Mouse (Mus musculus) midbrain, embryonic 14.5 days (tissue): Measurements from ENCODE around the gene Smad9. TPM values are rescaled to one million over a fixed set of nuclear protein-coding genes. Genes with fewer than 3 reads are reported as not detected.

Experiments used
- ATAC-seq: fragments of 200-750 bp; cut with Nextera tagmentation; 2 replicates; pipeline ENCODE4 v1.8.0; 2017; ENCODE audit warnings: moderate number of reproducible peaks, moderate library complexity; ENCODE audit not compliant: low FRiP score, low TSS enrichment
- DNase-seq: peaks from one replicate; pipeline ENCODE4 v3.0.0-alpha.2; 2015
- H3K27ac ChIP-seq: fragments of 300-500 bp; sonication (generic); replicated peaks from 2 replicates; pipeline ENCODE4 v1.5.1; 2014; ENCODE audit warnings: mild to moderate bottlenecking, low read depth, low read length, moderate library complexity
- H3K27me3 ChIP-seq: fragments of 300-500 bp; sonication (generic); 2 replicates; pipeline ENCODE4 v1.6.1; 2014; ENCODE audit warnings: low read length, control low read depth, mixed read lengths; ENCODE audit not compliant: control insufficient read depth, insufficient read depth
- H3K36me3 ChIP-seq: fragments of 300-500 bp; sonication (generic); 2 replicates; pipeline ENCODE4 v1.6.1; 2014; ENCODE audit warnings: low read length, control low read depth; ENCODE audit not compliant: control insufficient read depth, insufficient read depth
- H3K4me1 ChIP-seq: fragments of 300-500 bp; sonication (generic); 2 replicates; pipeline ENCODE4 v1.6.1; 2014; ENCODE audit warnings: mild to moderate bottlenecking, antibody characterized with exemption, low read length, control low read depth; ENCODE audit not compliant: control insufficient read depth, insufficient read depth
- H3K4me2 ChIP-seq: fragments of 300-500 bp; sonication (generic); 2 replicates; pipeline ENCODE4 v1.6.1; 2014; ENCODE audit warnings: mild to moderate bottlenecking, low read length, moderate library complexity
- H3K4me3 ChIP-seq: fragments of 300-500 bp; sonication (generic); replicated peaks from 2 replicates; pipeline ENCODE4 v1.5.1; 2014; ENCODE audit warnings: low read depth, low read length
- H3K9ac ChIP-seq: fragments of 300-500 bp; sonication (generic); replicated peaks from 2 replicates; pipeline ENCODE4 v1.6.1; 2014; ENCODE audit warnings: mild to moderate bottlenecking, low read length, moderate library complexity
- H3K9me3 ChIP-seq: fragments of 300-500 bp; sonication (generic); 2 replicates; pipeline ENCODE4 v1.6.1; 2016; ENCODE audit warnings: low read length, control low read depth, mixed read lengths; ENCODE audit not compliant: control insufficient read depth
- WGBS: fragments of 180-500 bp; shearing (Covaris S2); extraction: QIAGEN DNeasy Blood & Tissue Kit; methylation state at CpG from one replicate; pipeline ENCODE4 v1.1.7; 2014; 5-methylcytosine and 5-hydroxymethylcytosine counted together
- polyA plus RNA-seq: library from polyadenylated mRNA; unstranded; fragments of >200 nt; fragmentation: Nextera tagmentation; extraction: Ambion mirVana; gene quantifications from 2 replicates; pipeline ENCODE4 v1.2.1, GENCODE M21; 2014

Gene Smad9
- polyA plus RNA-seq, 1 experiment from 2014 or later = 0.30 TPM

- DNase-seq = no peak
- Histone ChIP-seq H3K4me1 (no peaks in the 10 kb centered on the region), H3K27me3 (no peaks in the 10 kb centered on the region), H3K9me3 (no peaks in the 10 kb centered on the region), H3K4me2 (no peak overlapping the region), H3K27ac (no peak overlapping the region), H3K9ac (no peak overlapping the region), H3K4me3 (no peak overlapping the region), H3K36me3 (peaks cover 70% of the 10 kb centered on the region)
- WGBS = 100% methylated on average over 2 of the region's 2 CpGs
- no peak for ATAC-seq
Observed at GRCm38 (mm10) chr3:54727588-54727987, 27.8 kb upstream of the Smad9 start.

GRCm38 (mm10) chr3:54728100-54728499, 27.3 kb upstream of the Smad9 start:
- WGBS = 93% methylated on average over 6 of the region's 6 CpGs
- Histone ChIP-seq H3K4me1 (no peaks in the 10 kb centered on the region), H3K9ac (no peak overlapping the region), H3K4me2 (no peak overlapping the region), H3K9me3 (no peaks in the 10 kb centered on the region), H3K27me3 (no peaks in the 10 kb centered on the region), H3K4me3 (no peak overlapping the region), H3K36me3 (peaks cover 70% of the 10 kb centered on the region), H3K27ac (no peak overlapping the region)
- ATAC-seq (no peak), DNase-seq (no peak)

- Histone ChIP-seq H3K4me3 (no peak overlapping the region), H3K27me3 (no peaks in the 10 kb centered on the region), H3K9ac (no peak overlapping the region), H3K36me3 (peaks cover 54% of the 10 kb centered on the region), H3K4me1 (peaks cover 6% of the 10 kb centered on the region; the same call in 1 of the 2 replicates), H3K4me2 (no peak overlapping the region), H3K27ac (no peak overlapping the region), H3K9me3 (no peaks in the 10 kb centered on the region)
- ATAC-seq = no peak
- no peak for DNase-seq
- WGBS = 93% methylated on average over 8 of the region's 8 CpGs
Observed at GRCm38 (mm10) chr3:54731626-54732150, 23.7 kb upstream of the Smad9 start.

- Histone ChIP-seq H3K27me3 (no peaks in the 10 kb centered on the region), H3K36me3 (peaks cover 47% of the 10 kb centered on the region), H3K27ac (no peak overlapping the region), H3K4me1 (peaks cover 6% of the 10 kb centered on the region; the same call in 1 of the 2 replicates), H3K4me2 (no peak overlapping the region), H3K4me3 (no peak overlapping the region), H3K9me3 (no peaks in the 10 kb centered on the region), H3K9ac (no peak overlapping the region)
- DNase-seq (no peak), ATAC-seq (no peak)
- 97% methylated on average over 4 of the region's 4 CpGs for WGBS
Observed at GRCm38 (mm10) chr3:54732371-54732770, 23.0 kb upstream of the Smad9 start.

- ATAC-seq = peak; percentile 94
Observed at GRCm38 (mm10) chr3:54734411-54735246, 20.8 kb upstream of the Smad9 start.

GRCm38 (mm10) chr3:54735247-54736046, 19.9 kb upstream of the Smad9 start, which contains the start of the genes Exosc8 and Alg5:
TSS of gene Exosc8 (minus strand) at chr3:54735393.
TSS of gene Alg5 (plus strand) at chr3:54735539.
- H3K4me2 ChIP-seq = peak within 1 kb of the TSS; percentile 89
- no peaks in the 10 kb centered on the region for H3K27me3 ChIP-seq
- peaks cover 32% of the 10 kb centered on the region for H3K36me3 ChIP-seq
- DNase-seq (peak; percentile 92), ATAC-seq (peak; percentile 93)
- no peaks in the 10 kb centered on the region for H3K9me3 ChIP-seq
- H3K4me1 ChIP-seq = peaks cover 6% of the 10 kb centered on the region; the same call in 1 of the 2 replicates
- peak within 1 kb of the TSS; percentile 97 for H3K9ac ChIP-seq
- under 1% methylated on average over 65 of the region's 65 CpGs for whole genome bisulfite sequencing
- peak within 1 kb of the TSS; percentile 99 for H3K27ac ChIP-seq
- peak within 1 kb of the TSS; percentile 84 for H3K4me3 ChIP-seq

More at GRCm38 (mm10) chr3:54734411-54735246, 20.8 kb upstream of the Smad9 start:
- H3K9me3 ChIP-seq = no peaks in the 10 kb centered on the region
- H3K36me3 ChIP-seq = peaks cover 36% of the 10 kb centered on the region
- peak overlapping the region; percentile 89 for H3K4me2 ChIP-seq
- peak overlapping the region; percentile 97 for H3K9ac ChIP-seq
- H3K4me1 ChIP-seq = peaks cover 6% of the 10 kb centered on the region; the same call in 1 of the 2 replicates
- H3K27ac ChIP-seq = peak overlapping the region; percentile 99
- under 1% methylated on average over 84 of the region's 84 CpGs for WGBS
- H3K4me3 ChIP-seq = peak overlapping the region; percentile 84
- H3K27me3 ChIP-seq = no peaks in the 10 kb centered on the region
- peak; percentile 95 for DNase-seq

- peaks cover 6% of the 10 kb centered on the region; the same call in 1 of the 2 replicates for H3K4me1 ChIP-seq
- peak overlapping the region; percentile 89 for H3K4me2 ChIP-seq
- peaks cover 29% of the 10 kb centered on the region for H3K36me3 ChIP-seq
- ATAC-seq (no peak), DNase-seq (peak; percentile 46)
- no peaks in the 10 kb centered on the region for H3K9me3 ChIP-seq
- WGBS = 55% methylated on average over 18 of the region's 18 CpGs
- H3K27me3 ChIP-seq = no peaks in the 10 kb centered on the region
- H3K9ac ChIP-seq = peak overlapping the region; percentile 97
- H3K27ac ChIP-seq = peak overlapping the region; percentile 99
- peak overlapping the region; percentile 84 for H3K4me3 ChIP-seq
Observed at GRCm38 (mm10) chr3:54736101-54736927, 19.1 kb upstream of the Smad9 start.

- H3K4me3 ChIP-seq = no peak overlapping the region
- no peak overlapping the region for H3K27ac ChIP-seq
- no peak for DNase-seq
- H3K36me3 ChIP-seq = peaks cover 31% of the 10 kb centered on the region
- no peaks in the 10 kb centered on the region for H3K9me3 ChIP-seq
- 96% methylated on average over 8 of the region's 8 CpGs for WGBS
- H3K9ac ChIP-seq = no peak overlapping the region
- H3K4me1 ChIP-seq = peaks cover 6% of the 10 kb centered on the region; the same call in 1 of the 2 replicates
- H3K27me3 ChIP-seq = no peaks in the 10 kb centered on the region
- ATAC-seq = no peak
- H3K4me2 ChIP-seq = no peak overlapping the region
Observed at GRCm38 (mm10) chr3:54737317-54737716, 18.1 kb upstream of the Smad9 start.
